Mouse (Mus musculus) embryonic facial prominence, embryonic 11.5 days (tissue): ENCODE data around the gene Prima1. TPM values are rescaled to one million over a fixed set of nuclear protein-coding genes. Genes with fewer than 3 reads are reported as not detected.

Source experiments
- ATAC-seq: fragments of 200-750 bp; cut with Nextera tagmentation; replicated peaks from 2 replicates; pipeline ENCODE4 v1.8.0; 2017; ENCODE audit warnings: low read depth; ENCODE audit not compliant: insufficient number of reproducible peaks, low FRiP score, low TSS enrichment
- DNase-seq: peaks from one replicate; pipeline ENCODE4 v3.0.0-alpha.2; 2015; ENCODE audit warnings: low spot score
- H3K27ac ChIP-seq: fragments of 300-500 bp; sonication (generic); replicated peaks from 2 replicates; pipeline ENCODE4 v1.5.1; 2014; ENCODE audit warnings: mild to moderate bottlenecking, low read depth, low read length, control low read depth
- H3K27me3 ChIP-seq: fragments of 300-500 bp; sonication (generic); 2 replicates; pipeline ENCODE4 v1.6.1; 2014; ENCODE audit warnings: mild to moderate bottlenecking, low read length, moderate library complexity, mixed read lengths; ENCODE audit not compliant: control insufficient read depth, insufficient read depth
- H3K36me3 ChIP-seq: fragments of 300-500 bp; sonication (generic); replicated peaks from 2 replicates; pipeline ENCODE4 v1.6.1; 2014; ENCODE audit warnings: low read depth, mild to moderate bottlenecking, low read length, moderate library complexity, mixed read lengths; ENCODE audit not compliant: control insufficient read depth, insufficient read depth
- H3K4me1 ChIP-seq: fragments of 300-500 bp; sonication (generic); 2 replicates; pipeline ENCODE4 v1.6.1; 2014; ENCODE audit warnings: low read length, mixed read lengths; ENCODE audit not compliant: control insufficient read depth, insufficient read depth
- H3K4me2 ChIP-seq: fragments of 300-500 bp; sonication (generic); 2 replicates; pipeline ENCODE4 v1.6.1; 2014; ENCODE audit warnings: low read depth, mild to moderate bottlenecking, control low read depth, low read length, moderate library complexity
- H3K4me3 ChIP-seq: fragments of 300-500 bp; sonication (generic); 2 replicates; pipeline ENCODE4 v1.5.1; 2014; ENCODE audit warnings: low read depth, low read length, control low read depth
- H3K9ac ChIP-seq: fragments of 300-500 bp; sonication (generic); replicated peaks from 2 replicates; pipeline ENCODE4 v1.6.1; 2014; ENCODE audit warnings: mild to moderate bottlenecking, control low read depth, low read length
- H3K9me3 ChIP-seq: fragments of 300-500 bp; sonication (generic); replicated peaks from 2 replicates; pipeline ENCODE4 v1.6.1; 2016; ENCODE audit warnings: mild to moderate bottlenecking, low read length, inconsistent platforms, mixed read lengths; ENCODE audit not compliant: control insufficient read depth
- WGBS: fragments of 180-500 bp; shearing (Covaris S2); extraction: QIAGEN DNeasy Blood & Tissue Kit; methylation state at CpG from one replicate; pipeline ENCODE4 v1.1.7; 2014; 5-methylcytosine and 5-hydroxymethylcytosine counted together
- polyA plus RNA-seq: library from polyadenylated mRNA; unstranded; fragments of >200 nt; fragmentation: Nextera tagmentation; extraction: Ambion mirVana; gene quantifications from 2 replicates; pipeline ENCODE4 v1.2.1, GENCODE M21; 2014

Gene Prima1
- polyA plus RNA-seq, 1 experiment from 2014 or later, result 0.50 TPM

DNA sequence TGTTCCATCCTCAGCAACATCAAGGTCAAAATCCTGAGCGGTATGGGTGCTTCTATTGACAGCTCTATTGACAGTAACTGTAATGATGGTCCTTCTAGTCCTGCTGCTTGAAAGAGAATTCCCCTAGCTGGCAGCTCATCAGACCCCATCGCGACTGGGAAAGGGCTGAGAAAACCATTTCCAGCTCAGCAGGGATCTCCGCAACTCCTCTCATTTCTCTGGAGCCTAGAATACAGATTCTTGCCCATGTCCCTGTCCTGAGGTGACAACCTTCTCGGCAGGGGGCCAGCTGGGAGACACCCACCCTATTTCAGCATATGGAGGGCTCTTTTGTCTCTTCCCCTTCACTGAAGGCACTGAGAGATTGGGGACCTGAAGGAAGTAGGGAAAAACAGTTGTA is 49.0 kb downstream of the Prima1 start:
- Histone ChIP-seq H3K27ac (no peak overlapping the region), H3K27me3 (no peaks in the 10 kb centered on the region), H3K36me3 (no peaks in the 10 kb centered on the region), H3K4me3 (no peak overlapping the region), H3K4me2 (no peak overlapping the region), H3K4me1 (no peaks in the 10 kb centered on the region; the same call in 1 of the 2 replicates), H3K9ac (no peak overlapping the region), H3K9me3 (no peaks in the 10 kb centered on the region)
- no peak for DNase-seq
- ATAC-seq, result no peak
- 76% methylated on average over 5 of the region's 5 CpGs for WGBS

DNA sequence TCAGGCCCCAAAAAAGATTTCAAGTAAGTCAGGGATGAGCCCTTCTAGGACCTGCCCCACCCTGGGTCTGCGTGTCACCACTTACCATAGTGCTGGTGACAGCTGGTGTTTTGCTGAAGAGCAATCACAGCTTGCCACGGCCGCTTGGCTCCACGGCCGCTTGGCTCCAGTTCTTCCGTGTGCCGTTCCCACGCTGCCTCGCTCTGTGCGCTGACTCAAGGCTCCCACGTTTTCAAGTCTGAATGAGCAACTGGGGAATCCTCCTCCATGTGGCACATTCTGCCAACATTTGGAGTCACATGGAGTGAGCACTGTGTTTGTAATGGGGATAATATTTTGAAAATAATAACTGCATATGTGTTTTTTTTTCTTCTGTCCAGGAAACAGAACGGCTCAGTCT is 52.2 kb downstream of the Prima1 start:
- H3K27me3 ChIP-seq, result no peaks in the 10 kb centered on the region
- ATAC-seq, result no peak
- no peak for DNase-seq
- H3K4me3 ChIP-seq, result no peak overlapping the region
- WGBS, result 86% methylated on average over 12 of the region's 12 CpGs
- H3K27ac ChIP-seq, result no peak overlapping the region
- no peak overlapping the region for H3K4me2 ChIP-seq
- no peaks in the 10 kb centered on the region; the same call in 1 of the 2 replicates for H3K4me1 ChIP-seq
- H3K9ac ChIP-seq, result no peak overlapping the region
- H3K9me3 ChIP-seq, result no peaks in the 10 kb centered on the region
- H3K36me3 ChIP-seq, result no peaks in the 10 kb centered on the region

DNA sequence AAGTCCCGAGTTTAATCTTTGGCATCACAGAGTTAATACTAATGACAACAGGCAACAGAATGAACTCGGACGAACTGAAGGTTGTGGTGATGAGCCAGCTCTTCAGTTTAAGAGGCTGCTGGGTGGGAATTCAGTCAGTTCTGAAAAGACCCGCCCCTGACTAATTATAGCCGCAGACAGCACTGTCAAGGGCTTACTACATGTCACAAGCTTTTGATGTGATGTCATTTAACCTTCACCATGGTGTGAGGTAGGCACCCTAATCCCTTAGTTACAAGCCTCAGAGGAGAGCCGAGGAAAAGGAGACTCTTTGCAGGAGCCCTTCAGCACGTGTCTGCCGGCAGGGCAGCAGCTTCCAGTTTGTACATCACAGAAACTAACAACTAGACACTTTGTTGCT is 53.7 kb downstream of the Prima1 start:
- H3K27me3 ChIP-seq, result no peaks in the 10 kb centered on the region
- DNase-seq (no peak), ATAC-seq (no peak)
- H3K9me3 ChIP-seq, result no peaks in the 10 kb centered on the region
- H3K4me1 ChIP-seq, result no peaks in the 10 kb centered on the region; the same call in 1 of the 2 replicates
- WGBS, result 78% methylated on average over 8 of the region's 8 CpGs
- H3K4me3 ChIP-seq, result no peak overlapping the region
- H3K27ac ChIP-seq, result no peak overlapping the region
- H3K9ac ChIP-seq, result no peak overlapping the region
- no peaks in the 10 kb centered on the region for H3K36me3 ChIP-seq
- no peak overlapping the region for H3K4me2 ChIP-seq

DNA sequence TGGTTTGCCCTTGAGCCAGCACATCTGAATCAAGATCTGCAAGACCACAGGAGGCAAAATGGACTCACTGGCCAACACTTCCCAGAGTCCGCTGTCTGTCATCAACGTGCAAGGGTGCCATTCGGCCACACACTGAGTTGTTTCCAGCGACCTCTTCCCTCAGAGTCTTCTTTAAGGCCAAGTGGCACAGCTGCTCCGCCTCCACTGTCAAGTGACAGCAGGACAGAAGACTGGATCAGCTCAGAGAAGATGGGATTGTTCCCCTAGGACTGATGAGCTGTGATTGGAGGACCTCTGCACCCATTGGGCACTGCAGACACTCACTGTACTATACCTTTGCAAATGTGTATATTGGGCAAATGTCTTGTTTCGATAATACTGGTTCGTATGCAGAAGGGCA is 54.9 kb downstream of the Prima1 start:
- WGBS, result 87% methylated on average over 7 of the region's 7 CpGs
- Histone ChIP-seq H3K4me3 (no peak overlapping the region), H3K9ac (no peak overlapping the region)

DNA sequence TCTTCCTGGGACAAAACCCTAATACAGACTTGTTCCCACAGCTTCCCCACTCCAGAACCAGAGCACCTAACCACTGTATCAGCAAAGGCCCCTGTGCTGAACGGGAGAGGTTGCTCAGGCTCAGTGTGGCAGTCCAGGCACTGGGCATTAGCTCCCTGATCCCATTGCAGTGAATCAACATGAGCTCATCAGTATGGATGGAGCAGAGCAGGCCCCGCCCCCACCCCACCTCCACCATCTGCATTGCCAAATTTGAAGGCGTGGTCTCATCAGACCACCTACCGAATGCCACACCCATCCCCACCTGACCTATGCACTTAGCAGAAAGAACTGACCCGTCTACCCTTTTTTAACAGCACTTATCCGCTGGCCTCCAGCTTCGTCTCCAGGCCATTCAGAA is 58.9 kb downstream of the Prima1 start:
- Histone ChIP-seq H3K36me3 (no peaks in the 10 kb centered on the region), H3K4me2 (no peak overlapping the region), H3K4me3 (no peak overlapping the region), H3K9ac (no peak overlapping the region), H3K27ac (no peak overlapping the region), H3K4me1 (no peaks in the 10 kb centered on the region), H3K9me3 (no peaks in the 10 kb centered on the region), H3K27me3 (no peaks in the 10 kb centered on the region)
- ATAC-seq (no peak), DNase-seq (no peak)
- WGBS, result 18% methylated on average over 7 of the region's 7 CpGs

More for the DNA sequence above, 54.9 kb downstream of the Prima1 start:
- no peak for ATAC-seq
- Histone ChIP-seq H3K4me2 (no peak overlapping the region), H3K27ac (no peak overlapping the region), H3K4me1 (no peaks in the 10 kb centered on the region; the same call in 1 of the 2 replicates), H3K36me3 (no peaks in the 10 kb centered on the region), H3K9me3 (no peaks in the 10 kb centered on the region), H3K27me3 (no peaks in the 10 kb centered on the region)
- DNase-seq, result no peak

DNA sequence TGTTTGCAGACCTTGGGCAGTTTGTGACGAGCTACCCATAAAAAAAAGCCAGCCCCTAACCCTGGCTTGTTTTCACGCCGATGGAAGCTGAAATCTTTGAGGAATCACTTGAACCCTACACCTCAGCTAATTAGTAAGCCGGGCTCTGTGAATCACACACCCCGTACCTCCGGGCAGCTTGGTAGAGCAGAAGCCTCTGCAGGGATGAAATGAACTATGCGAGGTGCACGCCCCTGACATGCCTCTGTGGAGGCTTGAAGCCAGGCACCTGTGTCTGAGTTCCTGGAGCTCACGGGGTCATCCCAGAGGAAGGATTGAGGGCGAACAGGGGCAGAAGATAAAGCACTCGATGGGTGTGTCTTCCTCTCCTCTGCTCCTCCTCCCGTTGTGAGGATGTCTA is 73.1 kb downstream of the Prima1 start:
- no peak overlapping the region for H3K4me2 ChIP-seq
- ATAC-seq (no peak), DNase-seq (no peak)
- WGBS, result 76% methylated on average over 12 of the region's 12 CpGs
- H3K9me3 ChIP-seq, result no peaks in the 10 kb centered on the region
- no peak overlapping the region for H3K4me3 ChIP-seq
- no peak overlapping the region for H3K9ac ChIP-seq
- no peaks in the 10 kb centered on the region for H3K4me1 ChIP-seq
- H3K27me3 ChIP-seq, result no peaks in the 10 kb centered on the region
- H3K27ac ChIP-seq, result no peak overlapping the region
- no peaks in the 10 kb centered on the region for H3K36me3 ChIP-seq

DNA sequence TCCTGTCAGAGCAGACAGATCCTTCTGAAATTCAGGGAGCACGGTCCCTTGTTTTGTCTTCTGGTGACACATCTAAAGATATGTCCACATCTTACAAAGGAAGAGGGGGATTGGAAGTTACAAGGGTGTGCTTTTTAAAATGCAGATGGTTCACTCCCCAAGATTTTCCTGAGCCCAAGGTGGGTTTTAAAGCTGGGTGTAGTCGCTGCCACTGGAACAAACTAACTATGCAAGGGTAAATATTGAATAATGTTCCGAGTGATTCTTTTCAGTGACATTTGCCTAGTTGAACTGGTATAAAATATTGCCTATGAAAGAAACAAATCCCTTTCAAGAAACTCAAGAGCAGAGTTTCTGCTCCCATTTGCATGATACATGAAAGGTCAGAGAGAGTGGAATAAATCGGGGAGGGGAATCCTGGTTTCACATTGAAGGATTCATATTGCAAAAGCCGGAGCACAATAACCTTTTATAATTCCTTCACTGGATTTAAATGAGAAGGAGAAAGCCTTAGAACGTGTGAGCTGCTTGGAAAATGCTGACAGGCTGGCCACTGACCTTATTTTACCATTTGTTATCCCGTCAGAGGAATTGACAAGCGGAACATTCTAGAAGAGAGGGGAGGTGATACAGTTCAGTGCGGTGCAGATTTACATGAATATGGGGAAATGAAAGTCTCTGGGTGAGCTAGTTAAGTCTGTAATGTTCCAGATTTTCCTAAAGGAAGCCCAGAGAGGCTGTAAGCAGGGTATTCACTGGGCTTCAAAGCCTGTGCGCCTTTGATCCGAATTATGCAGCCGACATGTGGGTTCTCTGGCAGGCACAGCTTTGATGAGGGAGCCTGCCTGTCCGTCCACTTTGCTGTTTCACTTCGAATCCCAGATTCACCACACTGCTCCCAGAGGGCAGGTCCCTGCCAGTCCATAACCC is 77.6 kb downstream of the Prima1 start:
- Histone ChIP-seq H3K27ac (no peak overlapping the region), H3K4me2 (no peak overlapping the region), H3K36me3 (no peaks in the 10 kb centered on the region), H3K9me3 (no peaks in the 10 kb centered on the region), H3K4me1 (no peaks in the 10 kb centered on the region), H3K9ac (no peak overlapping the region), H3K27me3 (no peaks in the 10 kb centered on the region), H3K4me3 (no peak overlapping the region)
- ATAC-seq (peak; percentile 50; the same call in 1 of the 2 replicates), DNase-seq (peak; percentile 30)
- WGBS, result 63% methylated on average over 14 of the region's 14 CpGs

DNA sequence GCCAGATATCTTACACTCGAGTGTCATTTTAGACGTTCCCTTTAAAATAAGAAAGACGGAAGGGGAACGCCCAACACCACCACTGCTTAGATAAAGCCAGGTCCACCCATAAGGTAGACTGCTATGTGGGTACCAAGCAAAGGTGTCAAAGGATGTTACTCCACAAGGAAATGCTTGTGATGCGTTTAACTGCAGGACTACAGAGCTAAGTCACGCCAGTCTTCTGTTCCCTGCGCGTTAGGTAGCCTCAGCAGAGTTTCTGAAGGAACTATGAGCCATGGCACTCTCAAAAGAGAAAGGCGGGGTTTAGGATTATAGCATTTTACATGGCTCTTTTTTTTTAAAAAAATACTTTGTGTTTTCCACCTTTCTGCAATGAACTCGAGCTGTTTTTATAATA is 78.4 kb downstream of the Prima1 start:
- no peaks in the 10 kb centered on the region for H3K4me1 ChIP-seq
- 86% methylated on average over 10 of the region's 10 CpGs for WGBS
- no peak for ATAC-seq

More for the DNA sequence above, 78.4 kb downstream of the Prima1 start:
- DNase-seq, result no peak
- H3K27me3 ChIP-seq, result no peaks in the 10 kb centered on the region
- H3K4me3 ChIP-seq, result no peak overlapping the region
- no peak overlapping the region for H3K9ac ChIP-seq
- no peak overlapping the region for H3K27ac ChIP-seq
- no peaks in the 10 kb centered on the region for H3K9me3 ChIP-seq
- no peaks in the 10 kb centered on the region for H3K36me3 ChIP-seq
- H3K4me2 ChIP-seq, result no peak overlapping the region
